Mouse (Mus musculus) myocyte (in vitro differentiated cells): Measurements from ENCODE around the gene Ttyh3. TPM values are rescaled to one million over a fixed set of nuclear protein-coding genes. Genes with fewer than 3 reads are reported as not detected.

Experiments used
- H3K27me3 ChIP-seq: one replicate; pipeline ENCODE4 v1.6.1; 2011; ENCODE audit not compliant: control insufficient read depth, insufficient read depth, insufficient read length
- H3K36me3 ChIP-seq: one replicate; pipeline ENCODE4 v1.6.1; 2011; ENCODE audit not compliant: control insufficient read depth, insufficient read depth
- H3K4me2 ChIP-seq: one replicate; pipeline ENCODE4 v1.6.1; 2011; ENCODE audit warnings: low read depth, control low read depth
- H3K4me3 ChIP-seq: one replicate; pipeline ENCODE4 v1.5.1; 2011; ENCODE audit warnings: mild to moderate bottlenecking, control low read depth, moderate library complexity
- H3K79me2 ChIP-seq: one replicate; pipeline ENCODE4 v1.6.1; 2011; ENCODE audit not compliant: control insufficient read depth, insufficient read depth
- H3ac ChIP-seq: one replicate; pipeline ENCODE4 v1.6.1; 2011; ENCODE audit not compliant: control insufficient read depth, insufficient read length
- CEBPB ChIP-seq: IDR thresholded peaks from 2 replicates; pipeline ENCODE4 v1.6.1; 2011; ENCODE audit warnings: mild to moderate bottlenecking, moderate library complexity; ENCODE audit not compliant: poor library complexity, insufficient read depth, severe bottlenecking
- E2F4 ChIP-seq: IDR thresholded peaks from one replicate; pipeline ENCODE4 v1.6.1; 2011; ENCODE audit warnings: mild to moderate bottlenecking, control low read depth, moderate library complexity; ENCODE audit not compliant: insufficient read depth
- MAX ChIP-seq: IDR thresholded peaks from one replicate; pipeline ENCODE4 v1.6.1; 2011; ENCODE audit warnings: low read depth, mild to moderate bottlenecking, control low read depth
- MYOD1 ChIP-seq, 3 experiments: IDR thresholded peaks; one replicate each; pipeline ENCODE4 v1.6.1; 2011; ENCODE audit warnings: control low read depth in 2 of 3, low read depth in 2 of 3, mild to moderate bottlenecking in 2 of 3, moderate library complexity in 1 of 3; ENCODE audit not compliant: insufficient read length in 2 of 3, control insufficient read depth in 1 of 3
- MYOG ChIP-seq, 3 experiments: IDR thresholded peaks; one replicate each; pipeline ENCODE4 v1.6.1; 2011; ENCODE audit warnings: control low read depth in 2 of 3, low read depth in 2 of 3, mild to moderate bottlenecking in 2 of 3; ENCODE audit not compliant: insufficient read length in 2 of 3, control insufficient read depth in 1 of 3, insufficient read depth in 1 of 3
- POLR2A ChIP-seq: IDR thresholded peaks from one replicate; pipeline ENCODE4 v1.6.1; 2011; ENCODE audit warnings: low read depth, mild to moderate bottlenecking, control low read depth, moderate library complexity; ENCODE audit not compliant: insufficient read length
- POLR2AphosphoS2 ChIP-seq: IDR thresholded peaks from one replicate; pipeline ENCODE4 v1.6.1; 2011; ENCODE audit warnings: low read depth, control low read depth; ENCODE audit not compliant: insufficient read length
- REST ChIP-seq: IDR thresholded peaks from one replicate; pipeline ENCODE4 v1.6.1; 2011; ENCODE audit warnings: mild to moderate bottlenecking, control low read depth, moderate library complexity; ENCODE audit not compliant: insufficient read depth, insufficient read length
- SRF ChIP-seq: IDR thresholded peaks from one replicate; pipeline ENCODE4 v1.6.1; 2011; ENCODE audit warnings: low read depth; ENCODE audit not compliant: control insufficient read depth, insufficient read length
- TCF12 ChIP-seq: IDR thresholded peaks from one replicate; pipeline ENCODE4 v1.6.1; 2011; ENCODE audit warnings: mild to moderate bottlenecking, control low read depth; ENCODE audit not compliant: poor library complexity, insufficient read depth, severe bottlenecking
- TCF3 ChIP-seq: IDR thresholded peaks from one replicate; pipeline ENCODE4 v1.6.1; 2011; ENCODE audit warnings: low read depth, control low read depth; ENCODE audit not compliant: insufficient read length
- USF1 ChIP-seq: IDR thresholded peaks from one replicate; pipeline ENCODE4 v1.6.1; 2011; ENCODE audit warnings: low read depth, mild to moderate bottlenecking, control low read depth, moderate library complexity
- polyA plus RNA-seq: library from polyadenylated mRNA; unstranded; fragments of >200 nt; fragmentation: generic; extraction: Trizol; gene quantifications from one replicate; pipeline ENCODE4 v1.2.1, GENCODE M21; 2012; ENCODE audit warnings: missing spikeins

Ttyh3 gene
- polyA plus RNA-seq, 1 experiment: 23.8 TPM

DNA sequence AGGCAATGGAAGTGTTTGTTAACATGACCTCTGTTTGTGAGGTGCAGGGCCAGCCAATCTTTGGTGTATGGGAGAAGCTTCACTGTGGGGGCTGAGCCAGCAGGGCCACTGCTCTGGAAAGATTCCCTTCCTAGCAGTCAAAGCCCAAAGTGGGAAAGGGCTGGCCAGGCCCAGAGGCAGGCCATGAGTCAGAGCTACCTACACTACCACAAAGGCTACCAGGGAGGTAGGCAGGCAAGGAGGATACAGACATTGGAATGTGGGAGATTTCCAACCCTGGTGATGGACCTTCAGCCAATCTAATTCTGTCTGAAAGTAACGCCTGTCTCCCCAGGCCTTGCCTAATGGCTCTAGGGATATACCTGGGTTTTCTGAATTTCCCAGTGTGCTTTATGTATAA lies 32.1 kb upstream of the Ttyh3 start:
- H3K27me3 ChIP-seq: no peaks in the 10 kb centered on the region
- no peak overlapping the region for H3K4me3 ChIP-seq
- TF ChIP-seq MYOG (IDR thresholded peaks at IDR 0.05; ENCODE audit: control insufficient read depth in 1 of 3, insufficient read depth in 1 of 3, insufficient read length in 2 of 3, low read depth in 2 of 3) (no peak), POLR2AphosphoS2 (no peak), TCF12 (no peak), REST (no peak), SRF (no peak), MAX (no peak), CEBPB (no peak), POLR2A (no peak), E2F4 (no peak), MYOD1 (IDR thresholded peaks at IDR 0.05; ENCODE audit: control insufficient read depth in 1 of 3, insufficient read length in 2 of 3, low read depth in 2 of 3) (no peak), TCF3 (no peak), USF1 (no peak)
- H3K36me3 ChIP-seq: no peaks in the 10 kb centered on the region
- no peaks in the 10 kb centered on the region for H3K79me2 ChIP-seq
- H3K4me2 ChIP-seq: no peak overlapping the region
- H3ac ChIP-seq: no peak overlapping the region

DNA sequence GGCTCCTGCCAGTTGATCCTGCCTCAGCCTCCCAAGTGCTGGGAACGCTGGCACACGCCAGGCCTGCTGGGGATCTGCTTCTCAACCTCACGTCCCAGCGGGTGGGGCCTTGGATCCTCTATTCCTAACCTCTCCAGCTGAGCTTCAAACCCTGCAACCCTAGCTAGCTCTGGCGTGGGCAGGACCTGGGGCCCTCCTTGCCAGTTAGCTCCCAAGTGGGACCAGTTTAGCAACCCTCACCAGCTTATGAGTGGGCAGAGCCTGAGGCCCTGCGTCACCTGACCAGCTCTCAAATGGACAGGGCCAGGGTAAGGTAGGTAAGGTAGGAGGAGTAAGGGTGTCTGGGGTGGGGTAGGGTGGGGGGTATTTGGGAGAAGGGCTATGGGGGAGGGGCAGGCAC lies 31.2 kb upstream of the Ttyh3 start:
- no peak for TF ChIP-seq SRF
- TF ChIP-seq E2F4: no peak
- TF ChIP-seq USF1: no peak
- TF ChIP-seq REST: no peak
- TF ChIP-seq MYOD1 (IDR thresholded peaks at IDR 0.05; ENCODE audit: control insufficient read depth in 1 of 3, insufficient read length in 2 of 3, low read depth in 2 of 3): no peak
- no peak for TF ChIP-seq POLR2A
- no peak for TF ChIP-seq MAX
- no peak for TF ChIP-seq CEBPB
- no peaks in the 10 kb centered on the region for H3K36me3 ChIP-seq
- no peaks in the 10 kb centered on the region for H3K79me2 ChIP-seq
- H3ac ChIP-seq: no peak overlapping the region
- no peaks in the 10 kb centered on the region for H3K27me3 ChIP-seq
- no peak overlapping the region for H3K4me3 ChIP-seq
- no peak overlapping the region for H3K4me2 ChIP-seq

DNA sequence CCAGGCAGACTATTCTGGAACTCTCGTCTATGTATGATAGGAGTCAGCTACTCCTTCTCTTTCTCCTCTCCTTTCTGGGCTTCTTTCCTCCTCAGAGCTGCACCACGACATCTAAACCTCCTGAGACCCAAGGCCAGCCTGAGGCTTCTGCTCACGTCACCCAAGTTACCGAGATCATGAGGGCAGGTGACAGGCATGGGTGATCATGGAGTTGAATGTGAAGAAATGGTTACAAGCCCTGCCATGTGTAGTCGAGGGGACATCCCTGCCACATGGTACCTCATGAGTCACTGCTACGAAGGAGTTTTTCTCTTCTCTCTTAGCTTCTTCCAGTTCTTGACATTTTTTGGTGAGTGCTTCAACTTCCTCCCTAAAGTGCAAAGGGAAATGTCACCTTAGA lies 28.3 kb upstream of the Ttyh3 start:
- H3K79me2 ChIP-seq: no peaks in the 10 kb centered on the region
- no peaks in the 10 kb centered on the region for H3K27me3 ChIP-seq
- no peak for TF ChIP-seq TCF3
- no peak for TF ChIP-seq POLR2A
- no peak for TF ChIP-seq MYOG (IDR thresholded peaks at IDR 0.05; ENCODE audit: control insufficient read depth in 1 of 3, insufficient read depth in 1 of 3, insufficient read length in 2 of 3, low read depth in 2 of 3)
- TF ChIP-seq TCF12: no peak
- TF ChIP-seq MAX: no peak
- TF ChIP-seq MYOD1 (IDR thresholded peaks at IDR 0.05; ENCODE audit: control insufficient read depth in 1 of 3, insufficient read length in 2 of 3, low read depth in 2 of 3): no peak
- TF ChIP-seq CEBPB: no peak
- no peak overlapping the region for H3K4me2 ChIP-seq
- H3ac ChIP-seq: no peak overlapping the region
- no peak overlapping the region for H3K4me3 ChIP-seq
- H3K36me3 ChIP-seq: no peaks in the 10 kb centered on the region

DNA sequence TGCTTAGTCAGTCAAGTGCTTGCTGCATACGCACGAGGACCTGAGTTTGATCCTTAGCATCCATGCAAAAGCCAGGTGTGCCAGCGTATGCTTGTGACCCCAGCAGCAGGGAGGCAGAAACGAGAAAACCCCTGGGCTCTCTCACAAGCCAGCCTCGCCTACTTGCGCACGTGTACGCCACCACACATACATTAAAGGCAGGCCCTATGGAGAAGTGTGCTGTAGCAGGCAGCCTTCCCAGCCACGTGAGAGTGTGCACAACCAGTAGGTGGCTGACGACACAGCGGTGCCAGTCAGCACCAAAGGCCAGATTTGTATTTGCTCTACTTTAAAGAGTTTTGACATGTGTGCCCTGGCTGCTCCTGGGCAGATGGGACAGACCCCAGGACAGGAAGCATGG lies 26.8 kb upstream of the Ttyh3 start:
- Histone ChIP-seq H3ac (no peak overlapping the region), H3K4me2 (no peak overlapping the region), H3K36me3 (no peaks in the 10 kb centered on the region), H3K27me3 (no peaks in the 10 kb centered on the region), H3K4me3 (no peak overlapping the region), H3K79me2 (no peaks in the 10 kb centered on the region)
- TF ChIP-seq REST (no peak), E2F4 (no peak), TCF12 (no peak), TCF3 (no peak), POLR2AphosphoS2 (no peak), MAX (no peak), SRF (no peak), USF1 (no peak), MYOG (IDR thresholded peaks at IDR 0.05; ENCODE audit: control insufficient read depth in 1 of 3, insufficient read depth in 1 of 3, insufficient read length in 2 of 3, low read depth in 2 of 3) (no peak), CEBPB (no peak), MYOD1 (IDR thresholded peaks at IDR 0.05; ENCODE audit: control insufficient read depth in 1 of 3, insufficient read length in 2 of 3, low read depth in 2 of 3) (no peak), POLR2A (no peak)

DNA sequence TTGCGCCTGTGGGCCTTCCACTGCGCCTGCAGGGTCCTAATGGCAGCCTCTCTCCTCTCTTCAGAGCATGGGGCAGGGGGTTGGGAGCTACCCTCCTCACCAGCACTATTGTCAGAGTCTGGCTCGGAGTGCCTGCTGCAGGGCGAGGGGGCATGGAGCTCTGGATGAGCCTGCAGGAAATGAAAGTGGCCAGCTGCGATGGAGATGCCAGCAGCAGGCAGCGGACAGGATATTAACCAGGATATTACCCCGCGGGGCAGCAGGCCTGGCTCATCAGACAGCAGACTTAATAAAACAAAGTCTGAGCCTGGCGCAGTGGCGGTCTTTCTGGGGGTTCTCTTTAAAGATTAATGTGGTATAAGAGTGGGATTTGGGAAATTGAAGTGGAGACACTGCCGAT lies 26.2 kb upstream of the Ttyh3 start:
- no peak overlapping the region for H3K4me3 ChIP-seq
- no peaks in the 10 kb centered on the region for H3K36me3 ChIP-seq
- no peak overlapping the region for H3K4me2 ChIP-seq
- no peaks in the 10 kb centered on the region for H3K27me3 ChIP-seq
- no peaks in the 10 kb centered on the region for H3K79me2 ChIP-seq
- H3ac ChIP-seq: no peak overlapping the region
- TF ChIP-seq CEBPB (no peak), USF1 (no peak), TCF3 (no peak), REST (no peak), POLR2AphosphoS2 (no peak), MYOD1 (IDR thresholded peaks at IDR 0.05; ENCODE audit: control insufficient read depth in 1 of 3, insufficient read length in 2 of 3, low read depth in 2 of 3) (no peak), MYOG (IDR thresholded peaks at IDR 0.05; ENCODE audit: control insufficient read depth in 1 of 3, insufficient read depth in 1 of 3, insufficient read length in 2 of 3, low read depth in 2 of 3) (no peak), SRF (no peak), E2F4 (no peak), MAX (no peak), TCF12 (no peak), POLR2A (no peak)
